Mouse (Mus musculus) spleen, postnatal 10 days (tissue): ENCODE measurements around the gene Ccdc70.
"Not testable (repeated sequence)": the region's sequence is repeated elsewhere in the genome, so short reads cannot be mapped to it uniquely, and the experiment has no call there.

Source experiments
- DNase-seq, 2 experiments: peaks; one replicate each; pipeline ENCODE4 v3.0.0; 2021 to 2022; ENCODE audit warnings: low spot score in 2 of 2

Gene Ccdc70

DNA sequence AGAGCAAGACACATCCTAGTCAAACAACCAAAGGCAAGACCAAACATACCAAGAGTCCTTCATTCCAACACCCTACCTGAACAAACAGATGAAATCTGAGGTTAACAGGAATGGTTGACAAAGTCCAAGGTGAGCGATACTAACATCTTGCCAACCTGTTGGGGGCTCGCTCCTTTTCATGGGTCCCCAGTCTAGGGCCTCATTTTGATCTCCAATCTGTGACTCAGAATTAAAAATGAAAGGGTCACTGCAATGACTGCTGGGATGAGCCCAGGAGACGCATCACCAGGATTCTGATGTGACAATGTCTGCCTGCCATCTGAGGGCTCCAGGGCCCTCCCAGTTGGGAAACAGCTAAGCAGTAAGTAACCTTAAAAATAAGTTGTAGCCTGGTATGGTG, at the start of gene Ccdc70:
Gene Ccdc70 (plus strand): TSS at position 301 of the 400 bp plus-strand sequence.
- no peak for DNase-seq

DNA sequence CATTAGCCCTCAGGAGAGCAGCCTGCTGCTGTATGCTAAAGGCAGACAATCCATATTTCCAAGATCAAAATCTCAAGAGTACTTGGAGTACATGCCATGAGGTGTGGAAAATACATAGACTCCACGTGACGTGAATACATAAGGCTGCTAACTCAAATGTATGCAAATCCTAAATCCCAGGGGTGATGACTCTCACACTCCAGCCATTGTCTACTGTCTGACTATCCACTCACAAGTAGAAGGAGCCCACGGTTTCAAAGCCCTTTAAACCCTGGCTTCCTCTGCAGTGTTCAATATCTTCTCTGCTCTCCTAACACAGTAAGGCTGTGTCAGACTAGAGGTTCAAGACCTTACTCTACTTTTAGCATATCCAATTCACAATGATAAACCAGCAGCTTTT, 38.8 kb upstream of the Ccdc70 start:
- DNase-seq: not testable (repeated sequence)

DNA sequence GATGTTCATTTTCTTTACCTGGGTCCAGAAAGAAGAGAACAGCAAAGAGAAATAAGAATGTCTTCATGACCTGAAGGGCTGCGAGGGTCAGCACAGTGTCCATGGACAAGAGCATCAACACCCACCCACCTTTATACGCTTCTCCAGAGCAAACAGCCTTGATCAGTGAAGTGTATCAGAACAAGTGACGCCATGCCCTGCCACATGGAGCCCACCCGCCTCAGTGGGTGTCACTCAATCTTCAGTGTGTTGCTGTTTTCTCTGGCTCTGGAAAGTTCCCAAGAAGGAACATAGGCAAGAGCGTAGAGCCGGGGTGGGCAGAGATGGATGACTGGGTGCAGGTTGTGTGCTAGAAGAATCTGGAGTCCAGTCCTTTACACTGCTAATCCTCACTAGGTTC, 37.0 kb upstream of the Ccdc70 start, which contains the start of gene Defb15:
Gene Defb15 (minus strand): TSS at position 101 of the 400 bp plus-strand sequence.
- no peak for DNase-seq

DNA sequence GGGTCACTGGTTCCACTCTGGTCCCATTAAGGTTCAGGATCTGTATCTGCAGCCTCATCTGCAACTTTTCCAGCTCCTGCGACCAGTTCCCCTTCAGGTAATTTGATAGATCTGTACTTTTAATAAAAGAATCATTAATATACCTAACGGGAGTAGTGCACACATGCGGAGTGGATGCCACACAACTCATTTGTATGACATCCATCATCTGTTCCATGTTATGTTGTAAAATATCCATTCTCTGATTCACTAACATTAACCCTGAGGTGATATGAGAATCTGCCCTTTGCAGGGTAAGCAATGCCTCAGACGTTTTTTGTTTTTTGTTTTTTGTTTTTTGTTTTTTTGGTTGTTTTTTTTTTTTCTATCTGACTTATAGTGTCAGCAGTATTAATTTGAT, 31.5 kb upstream of the Ccdc70 start, which contains the start of gene Defb35:
Gene Defb35 (plus strand): TSS at position 301 of the 400 bp plus-strand sequence.
- DNase-seq: not testable (repeated sequence)

DNA sequence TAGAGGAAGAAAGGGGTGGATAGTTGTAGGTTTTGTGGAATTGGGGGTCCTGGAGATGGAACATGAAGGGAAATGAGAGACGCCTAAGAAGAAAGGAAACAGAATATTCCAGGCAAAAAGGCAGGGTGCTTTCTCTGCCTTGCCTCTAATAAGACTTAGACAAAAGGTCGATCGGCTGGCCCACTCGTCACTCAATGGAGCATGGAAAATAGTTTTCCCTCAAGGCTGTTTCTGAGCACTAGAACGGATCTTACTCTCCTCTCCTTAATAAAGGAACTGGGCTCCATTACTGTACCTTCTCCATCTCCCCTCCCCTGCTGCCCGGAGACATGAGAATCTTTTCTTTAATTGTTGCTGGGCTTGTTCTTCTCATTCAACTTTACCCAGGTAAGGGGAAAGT, 23.1 kb upstream of the Ccdc70 start, which contains the start of gene Defb13:
Gene Defb13 (plus strand): TSS at position 301 of the 400 bp plus-strand sequence.
- DNase-seq: no peak

DNA sequence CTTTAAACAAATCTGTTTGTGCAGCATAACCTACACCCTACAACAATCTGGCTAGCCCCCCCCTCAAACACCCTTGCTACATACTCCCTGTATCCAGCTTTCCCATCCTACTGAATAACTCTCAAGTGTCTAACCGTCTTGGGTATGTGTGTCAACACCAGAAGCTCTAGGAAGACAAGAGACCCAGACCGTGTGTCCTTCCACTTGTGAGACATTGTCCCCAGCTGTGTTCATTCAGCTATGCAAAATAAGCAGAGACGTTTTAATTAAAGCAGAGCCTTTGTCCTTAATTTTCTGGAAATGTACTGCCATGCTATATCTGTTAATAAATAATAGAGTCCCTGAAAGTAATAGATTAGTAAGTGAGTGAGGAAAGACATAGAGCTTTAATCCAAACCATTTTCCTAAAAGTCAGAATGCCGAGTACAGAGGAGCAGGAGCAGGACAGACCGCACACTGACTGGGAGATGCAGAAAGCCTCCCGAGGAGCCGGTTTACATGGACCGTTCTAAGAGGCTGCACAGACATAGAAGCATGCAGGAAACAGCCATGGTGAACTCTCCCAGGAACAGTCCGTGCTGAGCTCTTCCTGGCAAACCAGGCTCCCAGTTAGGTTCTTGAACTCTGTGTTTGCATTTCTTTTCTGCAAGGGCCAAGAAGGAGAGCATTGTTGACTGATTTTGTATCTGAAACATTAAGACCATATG, 22.1 kb upstream of the Ccdc70 start:
- DNase-seq: no peak

DNA sequence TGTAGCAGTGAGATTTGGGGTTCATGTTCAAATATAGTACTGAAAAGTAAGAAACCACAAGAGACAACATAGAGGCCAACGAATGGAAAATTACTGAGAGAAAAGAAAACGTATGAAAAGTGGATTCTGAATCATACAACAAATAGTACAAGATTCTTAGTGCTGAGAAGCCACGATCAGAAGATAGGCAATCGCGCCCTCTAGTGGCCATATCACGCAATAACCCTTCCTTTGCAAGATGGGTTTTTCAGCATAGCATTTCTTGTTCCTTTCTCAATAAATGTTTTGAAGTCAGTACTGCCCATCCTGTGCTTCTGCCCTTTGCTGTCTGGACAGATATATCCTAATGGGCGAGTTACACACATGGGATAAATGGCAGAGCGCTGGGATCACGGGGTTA, 14.3 kb upstream of the Ccdc70 start:
- DNase-seq: peak; percentile 4 to 44

DNA sequence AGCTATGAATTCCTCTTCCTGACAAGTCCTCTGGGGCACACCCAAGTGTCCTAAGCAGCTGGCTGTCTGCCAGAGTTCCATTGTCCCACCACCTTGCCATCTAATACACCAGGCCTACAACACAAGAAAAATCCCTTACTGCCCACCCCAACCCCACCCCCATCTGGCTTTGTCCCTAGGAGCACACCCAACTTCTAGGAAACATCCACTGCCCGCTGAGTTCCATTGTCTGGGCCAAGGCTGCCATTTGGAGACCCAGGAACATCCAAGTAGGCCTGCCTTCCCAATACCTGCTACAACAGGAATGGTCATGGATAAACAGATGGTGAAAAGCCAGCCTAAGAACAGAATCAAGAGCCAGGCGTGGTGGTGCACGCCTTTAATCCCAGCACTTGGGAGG, 13.2 kb upstream of the Ccdc70 start:
- DNase-seq: no peak

DNA sequence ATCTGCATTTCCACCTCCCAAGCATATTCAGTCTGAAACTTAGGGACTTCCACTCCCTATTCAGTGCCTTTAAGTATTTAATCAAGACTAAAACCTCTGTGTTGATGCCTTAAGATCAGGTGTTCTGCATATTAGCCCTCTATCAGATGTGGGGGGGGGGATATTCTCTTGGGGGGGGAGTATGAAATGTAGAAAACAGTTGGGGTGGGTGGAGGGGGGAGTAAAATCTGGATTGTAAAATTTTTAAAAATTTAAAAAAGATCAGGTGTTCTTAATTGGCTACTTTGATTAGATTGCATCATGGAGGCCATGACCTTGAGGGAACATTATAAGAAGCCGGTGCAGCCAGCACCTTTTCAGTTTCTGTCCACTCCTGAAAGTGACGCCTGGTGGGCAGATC, 11.2 kb upstream of the Ccdc70 start, which contains the start of gene Fam90a1a:
Gene Fam90a1a (plus strand): TSS at position 301 of the 400 bp plus-strand sequence.
- DNase-seq: no peak

DNA sequence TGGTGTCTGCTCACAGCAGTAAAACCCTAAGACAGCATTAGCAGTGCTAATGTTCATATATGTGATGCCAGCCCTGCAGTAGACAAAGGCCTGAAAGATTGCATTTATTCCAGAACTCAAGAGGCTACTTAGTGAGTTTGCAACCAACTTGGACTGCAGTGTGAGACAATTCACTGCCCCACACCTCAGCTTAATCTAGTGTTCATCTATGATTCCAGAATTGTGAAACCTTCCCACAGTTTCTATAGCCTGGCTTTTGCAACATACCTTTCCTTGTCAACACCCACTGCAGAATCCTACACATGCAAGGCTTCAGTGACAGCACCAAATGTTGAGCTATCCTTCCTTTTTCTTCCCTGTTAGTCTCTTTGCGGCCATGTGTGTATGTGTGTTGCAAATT, 2.9 kb upstream of the Ccdc70 start:
- DNase-seq: no peak

DNA sequence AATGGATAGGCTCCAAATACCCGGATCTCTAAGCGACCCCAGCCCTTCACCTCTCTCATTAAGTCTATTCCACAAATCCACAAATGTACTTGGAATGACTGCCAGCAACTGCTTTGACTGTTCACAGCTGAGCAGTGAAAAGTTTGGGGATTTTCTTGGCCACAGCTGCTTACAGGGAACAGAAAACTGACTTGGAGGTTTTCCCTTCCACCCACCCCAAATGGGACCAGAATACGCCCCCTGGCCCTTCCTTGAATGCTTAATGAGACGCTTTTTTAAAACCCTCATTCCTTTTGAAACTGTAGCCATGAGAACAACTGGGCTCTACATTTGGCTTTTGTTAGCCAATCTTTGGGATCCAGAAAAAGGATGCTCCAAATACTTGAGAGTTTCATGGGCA, 8.6 kb downstream of the Ccdc70 start:
- no peak for DNase-seq

DNA sequence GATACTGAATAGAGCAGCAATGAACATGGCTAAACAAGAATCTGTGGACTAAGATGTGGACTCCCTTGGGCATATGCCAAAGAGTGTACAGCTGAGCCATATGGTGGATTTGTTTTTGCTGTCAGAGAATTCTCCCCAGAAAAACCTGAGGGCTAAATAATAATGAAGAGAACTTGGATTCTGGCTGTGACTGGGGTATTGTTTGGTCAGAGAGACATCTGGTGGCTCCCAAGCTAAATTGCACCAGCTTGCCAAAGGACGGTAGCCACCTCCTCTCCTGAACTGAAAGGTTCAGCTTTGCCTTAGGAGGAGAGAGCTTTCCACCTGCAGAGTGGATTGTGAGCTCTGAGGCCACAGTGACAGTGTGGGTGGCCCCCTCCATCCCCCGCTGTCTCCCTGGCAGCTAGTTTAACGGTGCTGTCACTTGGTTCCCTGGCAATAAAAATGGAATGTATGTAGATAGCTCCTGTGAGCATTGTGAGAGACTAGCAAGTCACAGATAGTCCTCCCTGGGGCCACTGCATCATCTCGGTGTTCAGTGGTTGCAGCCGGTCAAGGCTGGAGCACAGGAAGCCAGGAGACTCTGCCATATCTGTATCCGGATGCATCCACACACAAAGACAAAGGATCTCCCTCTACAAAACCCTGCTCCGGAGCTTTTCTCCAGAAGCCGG, 12.2 kb downstream of the Ccdc70 start:
- DNase-seq: no peak

DNA sequence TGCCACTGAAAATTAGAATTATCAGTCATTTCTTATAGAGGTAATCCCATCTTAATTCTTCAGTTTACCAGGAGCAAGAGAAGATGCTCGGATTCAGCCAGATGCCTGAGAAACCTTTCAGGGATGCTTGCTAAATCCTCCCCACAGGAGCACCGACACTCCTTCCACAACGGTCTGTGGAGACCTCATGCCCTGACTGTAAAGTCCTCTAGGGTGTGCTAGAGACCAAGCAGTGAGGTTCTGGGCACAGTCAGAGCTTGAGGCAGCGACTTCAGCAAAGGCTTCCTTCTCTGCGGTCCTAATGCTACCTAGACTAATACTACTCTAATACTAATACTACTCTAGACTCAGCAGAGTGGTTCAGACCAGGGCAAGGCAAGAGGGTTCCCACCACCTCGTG, 22.6 kb downstream of the Ccdc70 start:
- peak in 1 of 2 experiments; percentile 26 for DNase-seq

DNA sequence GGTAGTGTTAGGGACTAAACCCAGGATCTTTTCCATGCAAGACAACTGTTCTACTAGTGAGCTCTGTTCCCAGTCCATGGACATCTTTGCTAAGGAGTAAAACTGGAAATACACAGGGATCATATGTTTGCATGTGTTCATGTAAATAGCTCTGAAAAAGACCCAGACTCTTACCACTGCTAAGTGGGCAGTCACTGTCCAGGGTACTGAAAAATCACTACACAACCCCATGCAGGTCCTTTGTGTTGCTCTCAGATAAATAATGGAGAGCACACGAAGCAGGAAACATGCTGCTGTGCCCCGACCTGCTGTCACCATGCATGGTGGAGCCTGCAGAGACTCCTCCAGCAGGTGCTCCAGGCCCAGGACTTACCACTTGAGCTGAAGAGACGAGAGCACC, 25.6 kb downstream of the Ccdc70 start:
- no peak for DNase-seq

DNA sequence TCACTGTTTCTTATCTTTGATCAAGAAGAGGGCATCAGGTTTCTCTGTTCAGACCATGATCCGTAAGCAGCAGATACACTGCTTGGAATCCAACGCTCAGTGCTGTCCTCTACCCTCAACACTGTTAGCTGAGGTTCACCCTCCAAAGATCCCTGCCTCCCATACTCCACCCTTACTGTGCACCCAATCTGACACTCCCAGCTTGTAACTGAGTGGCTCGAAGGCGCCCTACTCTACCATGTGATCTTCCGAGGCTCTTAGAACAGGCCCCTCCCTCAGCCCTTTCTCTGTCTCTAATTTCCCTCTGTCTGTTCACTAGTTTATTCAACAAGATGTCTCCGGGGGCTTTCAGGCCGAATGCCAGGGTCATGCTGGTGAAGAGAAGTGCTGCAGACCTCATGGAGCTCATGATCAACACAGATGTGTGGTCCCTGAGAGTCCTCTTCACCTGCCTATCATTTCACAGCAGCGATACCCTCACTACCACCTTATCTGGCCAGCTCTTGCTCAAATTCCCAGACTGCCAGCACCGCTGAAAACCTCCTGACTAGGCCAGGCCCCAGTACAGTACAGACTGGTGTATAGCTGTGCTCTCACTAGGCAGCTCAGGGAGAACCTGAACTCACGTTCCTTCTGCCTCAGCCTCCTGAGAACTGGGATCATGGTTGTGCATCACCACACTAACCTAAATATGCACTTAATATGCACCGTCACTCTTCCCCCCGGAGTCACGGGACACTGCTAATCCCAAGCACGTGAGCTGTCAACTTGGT, 35.4 kb downstream of the Ccdc70 start:
- no peak for DNase-seq

DNA sequence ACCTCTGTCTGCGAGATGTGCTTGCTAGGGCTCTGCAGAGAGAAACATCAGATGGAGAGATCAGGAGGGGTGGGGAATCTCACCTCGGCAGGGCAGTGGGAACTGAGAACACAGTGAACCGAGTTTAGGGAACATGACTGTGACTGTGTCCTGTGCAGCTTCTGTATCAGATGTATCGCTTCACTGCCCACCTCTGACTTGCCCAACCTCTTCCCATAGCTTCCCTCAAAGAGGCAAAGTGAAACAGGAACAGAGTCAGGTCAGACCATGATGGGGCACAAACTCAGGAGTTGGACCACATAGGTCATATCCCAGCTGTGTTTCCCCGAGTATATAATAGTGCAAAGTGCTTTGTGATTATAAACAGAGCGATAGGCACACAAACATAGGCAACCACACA, 36.8 kb downstream of the Ccdc70 start:
- no peak for DNase-seq

DNA sequence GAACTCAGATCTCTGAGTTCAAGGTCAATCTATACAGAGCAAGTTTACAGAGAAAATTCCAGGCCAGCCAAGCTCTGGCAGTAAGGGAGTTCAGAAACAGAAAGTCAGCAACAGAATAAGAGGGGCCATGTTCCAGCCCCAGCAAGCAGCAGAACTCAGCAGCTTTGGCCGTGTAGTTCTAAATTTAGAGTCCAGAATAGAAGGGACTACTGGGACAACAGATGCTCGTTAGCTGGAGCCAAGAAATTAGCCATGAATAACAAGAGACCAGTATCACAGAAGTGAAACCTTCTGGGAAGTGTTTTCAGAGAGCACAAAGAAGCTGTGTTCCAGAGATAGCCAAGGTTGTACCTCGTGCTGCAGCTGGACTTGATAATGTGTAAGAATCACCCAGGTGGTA, 39.8 kb downstream of the Ccdc70 start:
- no peak for DNase-seq

DNA sequence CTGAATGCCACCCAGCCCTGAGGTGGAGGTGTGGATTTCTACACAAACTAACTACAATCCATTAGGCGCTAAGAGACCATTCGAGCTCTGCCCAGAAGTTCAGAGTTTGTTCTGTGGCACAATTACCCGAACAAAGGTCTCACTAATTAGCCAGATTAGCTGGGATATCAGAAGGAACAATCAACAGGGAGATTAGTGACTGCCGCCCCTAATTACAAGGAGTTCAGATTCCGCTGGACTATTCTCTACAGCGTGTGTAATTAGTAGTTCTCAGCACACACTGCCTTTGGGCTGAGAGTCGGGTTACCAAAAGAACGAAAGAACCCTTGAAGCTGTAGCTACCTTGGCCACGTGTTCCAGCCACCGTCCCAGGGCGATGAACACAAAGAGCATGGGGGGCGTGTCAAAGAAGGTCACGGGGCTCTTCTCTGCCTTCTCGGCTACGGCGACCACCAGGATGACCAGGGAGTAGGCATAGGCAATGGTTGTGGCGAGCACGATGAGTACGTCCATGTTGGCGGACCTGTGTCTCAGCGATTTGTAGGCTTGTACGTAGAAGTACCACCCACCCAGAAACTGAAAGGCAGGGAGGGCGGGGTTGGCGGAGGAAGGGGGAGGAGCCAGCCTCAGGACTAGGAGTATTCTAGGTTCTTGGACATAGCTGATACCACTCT, 43.6 kb downstream of the Ccdc70 start:
- no peak for DNase-seq

DNA sequence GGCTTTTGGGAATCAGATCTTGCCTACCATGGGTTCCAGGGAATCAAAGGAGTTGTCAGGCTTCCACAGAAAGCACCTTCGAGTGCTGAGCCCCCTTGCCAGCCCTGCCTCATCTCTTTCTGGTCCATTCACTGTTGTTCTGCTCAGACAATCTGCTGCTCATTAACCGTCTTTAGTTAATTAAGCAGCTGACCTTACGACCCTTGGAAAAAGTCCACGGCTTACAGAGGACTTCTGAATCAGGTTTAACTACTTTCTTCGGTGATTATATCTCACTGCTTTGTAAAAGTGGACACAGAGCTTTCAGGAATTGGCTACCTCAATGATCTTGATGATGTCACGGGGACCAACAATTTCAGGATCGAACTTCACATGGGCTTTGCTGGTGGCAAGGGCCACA, 48.2 kb downstream of the Ccdc70 start:
- DNase-seq: no peak

DNA sequence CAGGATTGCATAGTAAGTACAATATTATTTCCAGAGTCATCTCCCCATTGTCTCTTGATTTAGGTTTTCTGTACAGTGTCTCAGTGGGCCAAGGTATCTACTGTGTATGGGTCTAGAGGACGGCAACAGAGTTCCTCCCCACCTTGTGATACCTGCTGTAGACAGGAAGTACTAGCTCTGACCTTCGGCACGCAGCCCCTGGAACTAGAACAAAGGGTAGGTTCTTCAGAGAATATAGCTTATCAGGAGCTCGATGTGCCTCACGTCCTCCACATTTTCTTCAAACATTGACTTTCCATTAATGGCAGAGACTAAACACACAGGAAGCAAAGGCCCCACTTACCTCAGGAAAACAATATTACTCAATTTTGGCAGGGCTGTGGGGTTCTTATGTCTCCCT, 49.9 kb downstream of the Ccdc70 start:
- DNase-seq: no peak

DNA sequence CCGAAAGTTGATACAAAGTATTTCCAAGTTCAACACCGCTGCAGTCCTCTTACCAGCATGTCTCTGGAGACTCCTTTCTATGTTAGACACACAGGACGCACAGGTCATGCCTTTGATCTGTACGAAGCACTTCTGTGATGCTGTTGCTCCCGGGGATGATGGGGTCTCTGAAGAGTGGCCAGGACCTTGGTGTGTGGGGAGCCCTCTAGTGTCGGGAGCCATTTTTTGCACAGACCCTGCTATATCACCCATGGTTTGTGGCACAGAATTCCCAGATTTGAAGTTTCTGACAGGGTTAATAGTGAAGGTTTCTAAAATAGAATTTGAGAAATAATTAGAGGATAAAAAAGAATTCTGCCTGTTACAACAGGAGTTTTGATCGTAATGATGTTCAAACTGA, 52.7 kb downstream of the Ccdc70 start:
- DNase-seq: no peak
